Mouse (Mus musculus): Measurements from ENCODE around the gene Mcf2l.

Mcf2l gene

GRCm38 (mm10) chr8:12915187-12916006, 41.8 kb downstream of the Mcf2l start:
- DNase-seq: no peak

- no peak for DNase-seq
These were observed 42.7 kb downstream of the Mcf2l start for GRCm38 (mm10) chr8:12916156-12916900.

GRCm38 (mm10) chr8:12917029-12917428, 43.4 kb downstream of the Mcf2l start:
- DNase-seq: no peak

GRCm38 (mm10) chr8:12917831-12918230, 44.2 kb downstream of the Mcf2l start:
- no peak for DNase-seq

GRCm38 (mm10) chr8:12920599-12920998, 47.0 kb downstream of the Mcf2l start:
- no peak for DNase-seq

GRCm38 (mm10) chr8:12925051-12925450, 51.4 kb downstream of the Mcf2l start:
- DNase-seq: peak; percentile 91

GRCm38 (mm10) chr8:12925941-12926381, 52.4 kb downstream of the Mcf2l start:
- peak; percentile 99 for DNase-seq

- DNase-seq: peak; percentile 97
These were observed 53.8 kb downstream of the Mcf2l start for GRCm38 (mm10) chr8:12927204-12927983.

- DNase-seq: no peak
These were observed 54.4 kb downstream of the Mcf2l start for GRCm38 (mm10) chr8:12928033-12928432.

- DNase-seq: peak; percentile 96
These were observed 55.3 kb downstream of the Mcf2l start for GRCm38 (mm10) chr8:12928931-12929330.

GRCm38 (mm10) chr8:12930290-12930689, 56.7 kb downstream of the Mcf2l start:
- peak; percentile 97 for DNase-seq

- DNase-seq: peak; percentile 89
These were observed 57.8 kb downstream of the Mcf2l start for GRCm38 (mm10) chr8:12931426-12931825.

GRCm38 (mm10) chr8:12932520-12932919, 58.9 kb downstream of the Mcf2l start:
- no peak for DNase-seq

GRCm38 (mm10) chr8:12933765-12934164, 60.2 kb downstream of the Mcf2l start:
- no peak for DNase-seq

GRCm38 (mm10) chr8:12934453-12935043, 60.9 kb downstream of the Mcf2l start:
- no peak for DNase-seq

GRCm38 (mm10) chr8:12940549-12940948, 66.9 kb downstream of the Mcf2l start:
- no peak for DNase-seq

GRCm38 (mm10) chr8:12941161-12941926, 67.7 kb downstream of the Mcf2l start:
- no peak for DNase-seq

- DNase-seq: no peak
These were observed 74.3 kb downstream of the Mcf2l start for GRCm38 (mm10) chr8:12947604-12948573.

GRCm38 (mm10) chr8:12948574-12948961, 75.0 kb downstream of the Mcf2l start:
- DNase-seq: no peak

GRCm38 (mm10) chr8:12951051-12951630, 77.5 kb downstream of the Mcf2l start:
- DNase-seq: no peak
